Mouse (Mus musculus) stomach, postnatal 0 days (tissue): Measurements from ENCODE around the gene Ppp4r4.

Source experiments
- CTCF ChIP-seq: IDR thresholded peaks from 2 replicates; pipeline ENCODE4 v1.5.1; 2016; ENCODE audit warnings: antibody characterized with exemption, low read depth, mild to moderate bottlenecking, moderate library complexity
- EP300 ChIP-seq: optimal IDR thresholded peaks from 2 replicates; pipeline ENCODE3; 2016; ENCODE audit warnings: antibody characterized with exemption

DNA sequence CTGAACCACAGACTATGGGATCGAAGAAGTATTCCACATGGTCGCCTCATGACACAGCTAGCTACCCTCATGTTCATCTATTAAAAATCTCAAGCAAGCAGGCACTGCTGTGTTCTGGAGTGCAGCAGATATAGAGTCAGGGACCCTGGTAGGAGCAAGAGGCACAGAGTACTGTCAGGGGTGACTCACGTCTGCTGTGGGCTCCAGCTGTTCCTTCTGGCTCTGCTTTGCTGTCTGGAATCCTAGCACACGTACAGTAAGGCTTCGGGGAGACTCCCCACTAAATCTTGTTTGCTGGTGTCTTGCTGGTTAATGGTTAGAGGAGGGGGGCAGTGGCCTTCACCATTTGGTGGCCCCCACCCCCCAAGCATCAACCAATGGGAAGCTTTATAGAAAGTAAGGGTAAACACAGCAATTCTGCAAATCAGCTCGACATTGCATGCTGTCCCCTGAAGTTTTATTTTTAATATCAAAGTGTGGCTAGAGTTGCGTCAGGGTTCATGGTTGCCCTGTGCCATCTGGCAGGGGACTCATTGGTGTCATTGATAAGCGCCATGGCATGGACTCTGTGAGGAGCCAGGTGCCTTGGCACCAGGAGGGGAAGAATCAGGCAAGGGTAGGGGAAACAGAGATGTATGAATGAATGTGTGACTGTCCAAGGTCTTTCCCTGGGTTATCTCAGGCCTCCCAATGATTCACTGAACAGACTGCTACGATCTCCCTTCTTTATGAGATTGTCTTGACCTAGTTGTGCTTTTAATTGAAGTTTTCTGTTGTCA, 125.0 kb downstream of the Ppp4r4 start, which contains the start of gene Serpina6:
- TF ChIP-seq CTCF (no peak), EP300 (no peak)
